Mouse (Mus musculus) adrenal gland, postnatal 14 days (tissue): ENCODE results near the gene Slc25a30. TPM values are rescaled to one million over a fixed set of nuclear protein-coding genes. Genes with fewer than 3 reads are reported as not detected.

Experiments
- DNase-seq: peaks from one replicate; pipeline ENCODE4 v3.0.0; 2021; ENCODE audit warnings: mixed read lengths
- total RNA-seq: library from RNA; stranded (reverse); gene quantifications from 2 replicates; pipeline ENCODE4 v1.2.3, GENCODE M21; 2021

The Slc25a30 gene
- total RNA-seq, 1 experiment from 2014 or later: 102 TPM

- no peak for DNase-seq
Measured at GRCm38 (mm10) chr14:75747960-75748359, 38.9 kb downstream of the Slc25a30 start.

- DNase-seq: no peak
Measured at GRCm38 (mm10) chr14:75741904-75742303, 44.9 kb downstream of the Slc25a30 start.

- DNase-seq: no peak
Measured at GRCm38 (mm10) chr14:75735597-75735996, 51.2 kb downstream of the Slc25a30 start.

GRCm38 (mm10) chr14:75732631-75733030 is 54.2 kb downstream of the Slc25a30 start:
- DNase-seq: no peak

GRCm38 (mm10) chr14:75731361-75731760 is 55.5 kb downstream of the Slc25a30 start:
- DNase-seq: no peak

- DNase-seq: no peak
Measured at GRCm38 (mm10) chr14:75728111-75728510, 58.7 kb downstream of the Slc25a30 start.

GRCm38 (mm10) chr14:75727046-75727445 is 59.8 kb downstream of the Slc25a30 start:
- DNase-seq: peak; percentile 53

GRCm38 (mm10) chr14:75722816-75723215 is 64.0 kb downstream of the Slc25a30 start:
- no peak for DNase-seq

- peak; percentile 67 for DNase-seq
Measured at GRCm38 (mm10) chr14:75721977-75722563, 64.8 kb downstream of the Slc25a30 start.

GRCm38 (mm10) chr14:75720121-75720520 is 66.7 kb downstream of the Slc25a30 start:
- DNase-seq: no peak

GRCm38 (mm10) chr14:75716410-75716809 is 70.4 kb downstream of the Slc25a30 start:
- DNase-seq: no peak

- no peak for DNase-seq
Measured at GRCm38 (mm10) chr14:75713661-75714060, 73.2 kb downstream of the Slc25a30 start.

- no peak for DNase-seq
Measured at GRCm38 (mm10) chr14:75712687-75713086, 74.2 kb downstream of the Slc25a30 start.

GRCm38 (mm10) chr14:75711731-75712130 is 75.1 kb downstream of the Slc25a30 start:
- DNase-seq: no peak

Other genes with a start within 250 kb of the Slc25a30 start
- not detected in 2 replicates for gene Spert, start 193.9 kb downstream of the Slc25a30 start, total RNA-seq
- gene Erich6b, start 144.8 kb downstream of the Slc25a30 start, total RNA-seq: not detected in 2 replicates
- gene Cog3, start 32.5 kb downstream of the Slc25a30 start, total RNA-seq: 22.2 and 24.9 TPM in 2 replicates
- gene Tpt1, start 58.1 kb upstream of the Slc25a30 start, total RNA-seq: 2,745 and 3,054 TPM in 2 replicates
- not detected in 2 replicates for gene Kctd4, start 168.0 kb upstream of the Slc25a30 start, total RNA-seq
- gene Gtf2f2, start 223.8 kb upstream of the Slc25a30 start, total RNA-seq: 24.1 and 25.5 TPM in 2 replicates